Mouse (Mus musculus) embryonic facial prominence, embryonic 12.5 days (tissue): Measurements from ENCODE around the gene Rgsl1. TPM values are rescaled to one million over a fixed set of nuclear protein-coding genes. Genes with fewer than 3 reads are reported as not detected.

Experiments
- ATAC-seq: fragments of 200-750 bp; cut with Nextera tagmentation; 2 replicates; pipeline ENCODE4 v1.8.0; 2017; ENCODE audit not compliant: insufficient number of reproducible peaks, insufficient read depth, low FRiP score, low TSS enrichment
- H3K27ac ChIP-seq: fragments of 300-500 bp; sonication (generic); 2 replicates; pipeline ENCODE4 v1.5.1; 2016; ENCODE audit warnings: mild to moderate bottlenecking
- H3K27me3 ChIP-seq: fragments of 300-500 bp; sonication (generic); 2 replicates; pipeline ENCODE4 v1.6.1; 2016; ENCODE audit warnings: mild to moderate bottlenecking, moderate library complexity
- H3K36me3 ChIP-seq: fragments of 300-500 bp; sonication (generic); 2 replicates; pipeline ENCODE4 v1.6.1; 2016; ENCODE audit warnings: mild to moderate bottlenecking
- H3K4me1 ChIP-seq: fragments of 300-500 bp; sonication (generic); 2 replicates; pipeline ENCODE4 v1.6.1; 2016
- H3K4me2 ChIP-seq: fragments of 300-500 bp; sonication (generic); replicated peaks from 2 replicates; pipeline ENCODE4 v1.6.1; 2016; ENCODE audit warnings: mild to moderate bottlenecking, moderate library complexity
- H3K4me3 ChIP-seq: fragments of 300-500 bp; sonication (generic); 2 replicates; pipeline ENCODE4 v1.5.1; 2016; ENCODE audit warnings: mild to moderate bottlenecking
- H3K9ac ChIP-seq: fragments of 300-500 bp; sonication (generic); 2 replicates; pipeline ENCODE4 v1.6.1; 2016; ENCODE audit warnings: mild to moderate bottlenecking, moderate library complexity
- H3K9me3 ChIP-seq: fragments of 300-500 bp; sonication (generic); 2 replicates; pipeline ENCODE4 v1.6.1; 2016; ENCODE audit warnings: mild to moderate bottlenecking, moderate library complexity
- WGBS: fragments of 180-500 bp; shearing (Covaris S2); methylation state at CpG from one replicate; pipeline ENCODE4 v1.1.7; 2016; 5-methylcytosine and 5-hydroxymethylcytosine counted together
- polyA plus RNA-seq: library from polyadenylated mRNA; unstranded; fragments of >200 nt; fragmentation: Nextera tagmentation; extraction: Ambion mirVana; gene quantifications from 2 replicates; pipeline ENCODE4 v1.2.1, GENCODE M21; 2016

Gene Rgsl1
- polyA plus RNA-seq, 1 experiment from 2014 or later = 0.13 TPM

- Histone ChIP-seq H3K36me3 (no peaks in the 10 kb centered on the region; the same call in 1 of the 2 replicates), H3K4me3 (peak within 1 kb of the TSS; percentile 39), H3K9me3 (no peaks in the 10 kb centered on the region), H3K4me2 (peak within 1 kb of the TSS; percentile 54), H3K4me1 (peaks cover 9% of the 10 kb centered on the region; the same call in 1 of the 2 replicates), H3K27ac (peak within 1 kb of the TSS; percentile 36; the same call in 1 of the 2 replicates), H3K9ac (peak within 1 kb of the TSS; percentile 61), H3K27me3 (no peaks in the 10 kb centered on the region)
- 7% methylated on average over 18 of the region's 18 CpGs for WGBS
- peak; percentile 31; the same call in 1 of the 2 replicates for ATAC-seq
These were observed 94.6 kb downstream of the Rgsl1 start, which contains the start of gene Rnasel for GRCm38 (mm10) chr1:153749211-153749801. Gene Rnasel (plus strand): TSS chr1:153749426.

DNA sequence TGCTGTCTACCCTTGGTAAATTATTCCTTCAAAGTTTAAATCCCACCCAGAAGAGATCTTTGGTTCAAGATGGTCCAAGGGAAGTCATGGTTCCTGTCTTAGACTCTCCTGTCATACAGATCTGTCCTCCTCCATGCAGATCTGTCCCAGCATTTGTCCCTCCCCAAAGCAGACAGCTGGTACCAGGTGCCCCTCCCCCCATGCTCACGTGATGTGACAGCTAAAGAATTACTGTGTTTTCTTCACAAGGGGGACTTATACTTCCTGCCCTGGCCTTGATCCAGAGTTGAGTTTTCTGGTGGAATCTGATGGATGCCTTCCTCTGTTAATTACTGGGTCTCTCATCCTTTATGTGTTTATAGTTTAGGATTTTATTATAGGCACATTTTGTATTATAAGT, 95.4 kb downstream of the Rgsl1 start:
- Histone ChIP-seq H3K27ac (no peak overlapping the region), H3K27me3 (no peaks in the 10 kb centered on the region), H3K9me3 (no peaks in the 10 kb centered on the region), H3K9ac (no peak overlapping the region), H3K4me2 (no peak overlapping the region), H3K4me3 (no peak overlapping the region), H3K4me1 (peaks cover 9% of the 10 kb centered on the region; the same call in 1 of the 2 replicates), H3K36me3 (no peaks in the 10 kb centered on the region; the same call in 1 of the 2 replicates)
- WGBS = 4% methylated on average over 1 of the region's 1 CpGs
- no peak for ATAC-seq

- Histone ChIP-seq H3K4me3 (no peak overlapping the region), H3K9me3 (no peaks in the 10 kb centered on the region), H3K36me3 (no peaks in the 10 kb centered on the region), H3K4me2 (no peak overlapping the region), H3K27me3 (no peaks in the 10 kb centered on the region), H3K27ac (no peak overlapping the region), H3K9ac (no peak overlapping the region), H3K4me1 (peaks cover 9% of the 10 kb centered on the region; the same call in 1 of the 2 replicates)
- WGBS = 73% methylated on average over 12 of the region's 12 CpGs
- ATAC-seq = no peak
These were observed 95.9 kb downstream of the Rgsl1 start for GRCm38 (mm10) chr1:153747861-153748530.

- Histone ChIP-seq H3K9ac (no peak overlapping the region), H3K4me2 (no peak overlapping the region), H3K27ac (no peak overlapping the region), H3K4me1 (peaks cover 5% of the 10 kb centered on the region; the same call in 1 of the 2 replicates), H3K36me3 (no peaks in the 10 kb centered on the region), H3K27me3 (peaks cover 4% of the 10 kb centered on the region; the same call in 1 of the 2 replicates), H3K9me3 (no peaks in the 10 kb centered on the region), H3K4me3 (no peak overlapping the region)
- ATAC-seq = no peak
- WGBS = 3% methylated on average over 12 of the region's 12 CpGs
These were observed 97.2 kb downstream of the Rgsl1 start for GRCm38 (mm10) chr1:153746728-153747127.

DNA sequence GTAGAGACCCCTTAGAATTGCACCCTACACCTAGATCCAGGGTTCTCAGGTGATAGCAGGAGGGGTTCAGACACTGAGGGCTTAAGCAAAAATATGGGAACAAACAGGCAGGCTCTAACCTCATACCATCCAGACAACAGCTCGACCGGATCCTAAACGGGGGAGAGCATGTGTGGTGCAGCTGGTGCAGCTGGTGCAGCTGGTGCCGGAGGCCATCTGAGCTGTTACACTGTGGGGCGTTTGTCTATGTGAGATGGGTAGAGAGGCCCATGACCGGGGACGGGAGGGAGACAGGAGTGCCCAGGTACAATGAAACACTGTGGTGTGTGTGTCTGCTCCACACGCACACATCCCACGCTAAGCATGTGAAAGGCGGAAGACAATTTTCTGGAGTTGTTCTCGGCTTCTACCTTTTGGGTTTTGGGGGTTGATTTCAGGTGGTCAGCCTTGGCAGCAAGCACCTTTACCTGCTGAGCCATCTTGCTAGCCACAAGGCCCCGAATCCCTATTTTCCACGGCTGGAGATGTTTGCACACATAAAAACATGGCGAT, 97.7 kb downstream of the Rgsl1 start:
- H3K9me3 ChIP-seq = no peaks in the 10 kb centered on the region
- H3K4me3 ChIP-seq = no peak overlapping the region
- no peak overlapping the region for H3K27ac ChIP-seq
- no peaks in the 10 kb centered on the region for H3K36me3 ChIP-seq
- ATAC-seq = no peak; the same call in 1 of the 2 replicates
- no peak overlapping the region for H3K9ac ChIP-seq
- peaks cover 4% of the 10 kb centered on the region; the same call in 1 of the 2 replicates for H3K4me1 ChIP-seq
- 72% methylated on average over 14 of the region's 14 CpGs for WGBS
- H3K4me2 ChIP-seq = no peak overlapping the region
- peaks cover 8% of the 10 kb centered on the region for H3K27me3 ChIP-seq

- peaks cover 31% of the 10 kb centered on the region for H3K27me3 ChIP-seq
- ATAC-seq = no peak
- no peak overlapping the region for H3K9ac ChIP-seq
- H3K9me3 ChIP-seq = no peaks in the 10 kb centered on the region
- H3K4me3 ChIP-seq = no peak overlapping the region
- H3K4me2 ChIP-seq = peak overlapping the region; percentile 76; the same call in 1 of the 2 replicates
- no peaks in the 10 kb centered on the region for H3K36me3 ChIP-seq
- H3K4me1 ChIP-seq = peaks cover 9% of the 10 kb centered on the region
- no peak overlapping the region for H3K27ac ChIP-seq
- 54% methylated on average over 11 of the region's 11 CpGs for WGBS
These were observed 101.4 kb downstream of the Rgsl1 start for GRCm38 (mm10) chr1:153742374-153743155.

DNA sequence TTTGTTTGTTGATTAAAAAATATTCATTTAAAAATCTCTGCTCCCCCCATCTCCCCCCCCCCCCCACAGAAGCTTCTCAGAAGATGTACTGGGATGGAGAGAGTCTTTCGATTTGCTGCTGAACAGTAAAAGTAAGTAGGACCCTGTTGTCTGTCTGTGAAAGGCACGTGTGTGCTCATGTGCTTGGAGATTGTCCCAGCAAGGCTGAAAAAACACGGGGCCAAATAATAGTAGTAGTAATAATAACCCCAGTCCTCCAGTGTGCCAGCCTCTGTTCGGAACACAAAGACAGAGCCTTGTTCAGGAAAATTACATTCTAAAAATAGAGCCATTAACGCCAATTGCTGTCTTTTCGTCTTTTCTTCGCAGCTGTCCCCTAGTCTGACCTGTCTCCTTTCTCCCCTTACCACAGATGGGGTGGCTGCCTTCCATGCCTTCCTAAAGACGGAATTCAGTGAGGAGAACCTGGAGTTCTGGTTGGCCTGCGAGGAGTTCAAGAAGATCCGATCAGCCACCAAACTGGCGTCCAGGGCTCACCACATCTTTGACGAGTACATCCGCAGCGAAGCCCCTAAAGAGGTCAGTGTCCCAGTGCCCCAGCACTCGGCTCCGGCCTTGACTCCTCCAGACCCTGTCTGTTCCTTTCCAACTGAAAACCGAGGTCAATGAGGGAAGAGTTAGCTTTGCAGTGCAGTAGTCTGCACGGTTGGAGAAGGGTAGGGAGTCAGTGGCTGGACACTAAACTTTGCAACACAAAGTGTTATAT, 102.2 kb downstream of the Rgsl1 start:
- ATAC-seq = no peak

GRCm38 (mm10) chr1:153740775-153741400, 103.1 kb downstream of the Rgsl1 start:
- peaks cover 19% of the 10 kb centered on the region for H3K4me1 ChIP-seq
- no peaks in the 10 kb centered on the region for H3K36me3 ChIP-seq
- H3K9me3 ChIP-seq = no peaks in the 10 kb centered on the region
- peaks cover 31% of the 10 kb centered on the region for H3K27me3 ChIP-seq
- H3K27ac ChIP-seq = no peak overlapping the region
- no peak for ATAC-seq
- H3K4me2 ChIP-seq = peak overlapping the region; percentile 76
- H3K9ac ChIP-seq = peak overlapping the region; percentile 45
- H3K4me3 ChIP-seq = peak overlapping the region; percentile 44
- 24% methylated on average over 12 of the region's 12 CpGs for WGBS

More for the DNA sequence above, 102.2 kb downstream of the Rgsl1 start:
- peak overlapping the region; percentile 76 for H3K4me2 ChIP-seq
- H3K4me1 ChIP-seq = peaks cover 18% of the 10 kb centered on the region
- H3K9me3 ChIP-seq = no peaks in the 10 kb centered on the region
- no peaks in the 10 kb centered on the region for H3K36me3 ChIP-seq
- H3K4me3 ChIP-seq = peak overlapping the region; percentile 44
- peaks cover 31% of the 10 kb centered on the region for H3K27me3 ChIP-seq
- 50% methylated on average over 18 of the region's 18 CpGs for WGBS
- H3K9ac ChIP-seq = 0 out of 2 replicates have a peak overlapping the region, but pooled peaks have one; percentile 45
- H3K27ac ChIP-seq = no peak overlapping the region

DNA sequence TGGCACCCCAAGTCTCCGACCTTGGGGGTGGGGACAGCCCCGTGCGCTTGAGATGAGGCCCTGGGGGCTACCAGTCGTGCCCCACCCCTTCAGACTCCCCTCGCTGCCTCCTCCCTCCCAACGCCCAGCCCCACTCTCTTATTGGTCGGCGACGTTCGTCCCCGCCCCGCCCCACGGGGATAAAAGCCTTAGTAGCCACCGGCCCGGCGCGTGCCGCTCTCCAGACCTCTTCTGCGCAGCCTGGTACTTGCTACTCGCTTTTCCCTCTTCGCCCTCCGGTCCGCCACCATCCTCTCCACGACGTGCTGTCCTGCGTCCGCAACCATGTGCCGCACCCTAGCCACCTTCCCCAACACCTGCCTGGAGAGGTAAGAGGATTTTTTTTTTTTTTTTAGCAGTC, 103.8 kb downstream of the Rgsl1 start, which contains the start of gene Rgs16:
Gene Rgs16, plus strand, starts transcription at position 205 of the 400 bp plus-strand sequence.
- H3K4me1 ChIP-seq = peaks cover 19% of the 10 kb centered on the region
- peak within 1 kb of the TSS; percentile 44 for H3K4me3 ChIP-seq
- H3K27me3 ChIP-seq = peaks cover 31% of the 10 kb centered on the region
- WGBS = under 1% methylated on average over 27 of the region's 28 CpGs
- H3K9ac ChIP-seq = peak within 1 kb of the TSS; percentile 45
- peak within 1 kb of the TSS; percentile 76 for H3K4me2 ChIP-seq
- no peaks in the 10 kb centered on the region for H3K36me3 ChIP-seq
- peak; percentile 43; the same call in 1 of the 2 replicates for ATAC-seq
- H3K9me3 ChIP-seq = no peaks in the 10 kb centered on the region
- no peak within 1 kb of the TSS for H3K27ac ChIP-seq

DNA sequence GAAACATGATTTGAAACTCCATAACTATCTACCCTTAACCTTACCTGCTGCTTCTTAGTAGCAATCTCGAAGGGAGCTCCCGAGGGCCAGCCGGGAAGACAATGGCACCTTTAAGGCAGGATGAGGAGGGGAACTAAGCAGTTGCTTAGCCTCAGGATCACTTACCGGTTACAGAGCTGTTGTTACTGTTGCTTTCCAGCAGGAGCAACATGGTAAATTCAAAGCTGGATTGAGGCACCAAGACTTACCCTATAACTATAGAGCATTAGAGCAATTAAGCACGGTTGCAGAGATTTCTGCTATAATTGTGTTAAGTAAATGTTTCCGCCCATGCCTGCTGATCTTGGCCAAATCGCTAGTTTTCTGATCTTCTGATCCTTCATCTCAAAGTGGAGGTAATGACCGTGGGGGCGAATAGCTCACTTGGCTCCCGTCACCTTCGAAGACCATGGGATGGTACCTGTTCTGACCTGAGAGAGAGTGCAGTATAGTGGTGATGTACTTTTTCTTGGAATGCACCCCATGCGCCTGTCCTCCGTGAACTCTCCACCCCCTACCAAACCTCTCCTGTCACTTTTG, 104.4 kb downstream of the Rgsl1 start:
- Histone ChIP-seq H3K9ac (peak overlapping the region; percentile 45; the same call in 1 of the 2 replicates), H3K27me3 (peaks cover 31% of the 10 kb centered on the region), H3K27ac (no peak overlapping the region), H3K4me3 (peak overlapping the region; percentile 44), H3K9me3 (no peaks in the 10 kb centered on the region), H3K4me1 (peaks cover 19% of the 10 kb centered on the region), H3K4me2 (peak overlapping the region; percentile 76), H3K36me3 (no peaks in the 10 kb centered on the region)
- 13% methylated on average over 13 of the region's 13 CpGs for WGBS
- no peak for ATAC-seq
